Mouse (Mus musculus) B cell, adult (primary cell): ENCODE measurements around the gene Tyw3. TPM values are rescaled to one million over a fixed set of nuclear protein-coding genes. Genes with fewer than 3 reads are reported as not detected.

Experiments
- total RNA-seq: library from RNA; stranded (reverse); gene quantifications from 4 replicates; pipeline ENCODE4 v1.2.4, GENCODE M21; 2023; ENCODE audit not compliant: inconsistent age

Tyw3 gene
- total RNA-seq: 5.1 to 8.7 TPM (median 5.9 TPM) in 4 replicates

DNA sequence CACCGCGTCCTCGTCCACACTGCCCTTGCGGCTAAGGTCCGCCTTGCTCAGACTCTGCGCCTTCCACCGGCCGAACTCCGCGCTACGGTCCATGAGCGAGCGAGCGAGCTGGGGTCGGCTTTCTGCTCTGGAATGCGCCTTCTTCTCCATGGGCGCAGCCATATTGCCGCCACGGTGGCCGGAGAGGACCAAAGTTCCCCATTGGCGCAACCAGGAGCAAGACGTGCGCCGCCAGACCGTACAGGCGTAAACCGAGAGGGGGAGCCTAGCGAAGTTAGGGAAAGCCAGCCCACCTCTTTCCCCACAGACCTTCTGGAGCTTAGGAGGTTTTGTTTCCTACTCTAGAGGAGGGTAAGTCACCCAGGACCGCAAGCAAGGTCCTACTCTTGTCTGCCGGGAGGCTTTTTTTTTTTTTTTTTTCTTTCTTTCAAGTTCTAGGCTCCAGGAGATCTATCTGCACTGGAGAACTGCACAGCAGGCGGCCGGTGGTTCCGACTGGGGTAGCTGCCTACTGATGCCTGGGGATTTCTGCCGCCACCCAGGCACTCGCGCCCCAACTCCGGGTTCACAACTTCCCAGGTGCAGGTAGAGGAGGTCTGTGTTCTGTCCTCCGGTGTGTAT is at the start of gene Tyw3:
Tyw3 (minus strand) TSS at position 171 of the 621 bp plus-strand sequence.

DNA sequence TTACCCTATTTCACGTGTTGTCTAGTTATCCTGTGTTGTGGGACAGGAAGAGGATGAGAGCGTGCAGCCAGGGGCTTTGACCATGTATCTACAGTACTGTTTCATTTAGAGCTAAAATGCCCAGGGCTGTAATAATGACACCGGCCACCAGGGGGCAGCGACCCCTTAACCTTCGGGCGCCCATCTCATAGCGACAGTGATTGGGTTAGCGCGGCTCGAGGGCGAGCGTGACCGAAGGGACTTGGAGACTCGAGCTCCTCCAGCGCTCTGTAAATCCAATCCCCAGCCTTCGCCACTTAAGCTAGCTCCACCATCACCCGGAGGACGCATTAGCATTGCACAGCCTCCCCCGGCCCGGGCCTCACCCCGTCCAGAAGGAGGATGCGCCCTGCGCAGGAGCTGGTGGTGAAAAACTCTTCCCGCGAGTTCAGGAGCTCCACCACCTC is 393 bp downstream of the Tyw3 start, which contains the start of gene Cryz:
Cryz (plus strand) TSS at position 224 of the 446 bp plus-strand sequence.

Other genes starting within 250 kb of the Tyw3 start
- gene Cryz, start 393 bp downstream of the Tyw3 start, total RNA-seq: 2.1 to 3.9 TPM (median 2.9 TPM) in 4 replicates
- not detected in 4 replicates for gene Erich3, start 66.8 kb upstream of the Tyw3 start, total RNA-seq